Mouse (Mus musculus): ENCODE data around the gene Sec22a.

The Sec22a gene

DNA sequence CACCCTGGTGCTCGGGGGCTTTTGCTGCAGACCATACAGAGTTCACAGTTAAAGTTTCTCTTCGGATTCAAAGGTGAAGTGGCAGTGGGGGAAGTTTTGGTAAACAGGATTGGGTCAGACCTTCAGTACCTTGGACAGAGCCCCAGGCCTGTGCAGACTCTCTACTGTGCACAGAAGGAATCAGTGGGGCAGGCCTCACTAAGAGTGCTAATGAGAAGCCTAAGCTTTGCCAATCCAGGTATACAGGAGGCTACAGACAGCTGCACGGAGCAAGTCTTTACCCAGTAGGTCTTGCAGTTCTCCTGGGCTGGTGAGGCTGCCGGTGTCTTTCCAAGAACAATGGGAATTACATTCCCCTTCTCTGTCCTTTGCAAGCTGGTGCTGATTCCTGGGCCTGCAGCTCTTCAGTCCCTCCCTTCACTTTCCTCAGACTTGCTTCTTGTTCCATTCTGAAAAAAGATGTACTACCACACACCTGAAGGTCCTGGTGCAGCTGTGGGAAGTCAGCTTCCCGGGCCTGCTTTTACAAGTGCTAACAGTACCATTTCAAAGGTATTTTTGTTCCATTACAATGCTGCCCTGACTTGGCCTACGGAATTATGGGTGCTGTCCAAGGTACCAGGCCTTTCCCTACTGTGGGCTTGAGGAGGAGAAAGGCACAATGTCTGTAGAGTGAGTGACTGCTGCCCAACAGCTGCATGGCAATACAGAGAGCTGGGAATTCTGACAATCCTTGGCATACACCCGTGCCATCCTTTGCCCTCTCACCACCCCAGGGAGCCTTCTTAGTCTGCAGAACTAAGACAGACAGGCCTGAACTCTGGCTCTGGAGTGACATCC is 61.1 kb downstream of the Sec22a start:
- no peak for TF ChIP-seq GATA4 (IDR thresholded peaks at IDR 0.05; ENCODE audit: insufficient replicate concordance, low read length)

DNA sequence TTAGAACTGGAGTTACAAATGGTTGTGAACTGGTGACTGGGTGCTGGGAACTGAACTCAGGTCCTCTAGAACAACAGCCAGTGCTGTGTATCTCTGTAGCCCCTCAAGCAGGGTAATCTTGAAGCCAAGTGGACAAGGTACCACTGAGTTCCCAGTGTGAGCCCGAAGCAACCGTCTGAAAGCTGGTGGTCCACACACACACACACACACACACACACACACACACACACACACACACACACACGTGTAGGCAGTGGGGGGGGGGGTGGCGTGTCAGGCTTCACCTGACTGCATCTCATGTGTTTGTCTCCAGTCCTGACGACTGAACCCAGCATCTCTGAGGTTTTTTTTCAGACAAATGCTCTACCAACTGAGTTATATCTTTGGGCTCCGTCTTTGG is 63.6 kb downstream of the Sec22a start:
- no peak for TF ChIP-seq GATA4 (IDR thresholded peaks at IDR 0.05; ENCODE audit: insufficient replicate concordance, low read length)

DNA sequence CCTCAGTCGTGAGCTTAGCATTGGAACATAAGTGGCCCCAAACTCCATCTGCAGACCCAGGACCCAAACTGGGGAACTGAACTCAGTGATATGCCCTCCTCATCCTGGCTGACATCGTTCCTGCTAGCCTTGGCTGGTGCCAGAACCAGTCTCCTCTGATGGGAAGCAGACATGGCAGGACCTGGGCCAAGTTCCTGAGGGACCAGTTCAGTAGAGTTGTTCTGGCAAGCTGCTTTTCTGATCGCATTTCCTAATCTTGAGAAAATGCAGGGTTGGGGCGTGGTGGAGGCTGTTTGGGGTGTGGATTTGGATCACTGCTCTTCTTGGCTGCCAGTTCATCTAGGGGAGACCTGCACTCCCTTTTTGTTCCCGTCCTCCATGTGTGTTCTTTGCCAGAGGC is 65.9 kb downstream of the Sec22a start:
- TF ChIP-seq GATA4 (IDR thresholded peaks at IDR 0.05; ENCODE audit: insufficient replicate concordance, low read length) = no peak

DNA sequence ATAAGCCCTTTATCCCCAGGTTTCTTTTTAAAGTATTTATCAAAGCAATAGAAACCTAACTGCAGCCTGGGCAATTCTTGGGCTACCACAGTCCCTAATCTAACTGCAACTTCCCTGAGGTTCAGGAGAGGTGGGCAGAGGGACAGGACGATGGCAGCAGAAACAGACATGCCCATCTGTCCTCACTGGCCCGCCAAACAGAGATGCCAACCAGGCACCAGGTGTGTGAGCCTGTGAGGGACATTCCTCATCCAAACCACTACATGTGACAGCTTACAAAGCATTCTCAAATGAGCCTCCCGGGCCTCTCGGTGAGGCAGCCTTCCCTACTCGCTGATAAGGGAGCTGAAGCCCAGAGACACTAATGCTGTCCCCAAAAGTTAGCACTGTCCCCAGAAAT is 76.5 kb downstream of the Sec22a start:
- no peak for TF ChIP-seq GATA4 (IDR thresholded peaks at IDR 0.05; ENCODE audit: insufficient replicate concordance, low read length)

DNA sequence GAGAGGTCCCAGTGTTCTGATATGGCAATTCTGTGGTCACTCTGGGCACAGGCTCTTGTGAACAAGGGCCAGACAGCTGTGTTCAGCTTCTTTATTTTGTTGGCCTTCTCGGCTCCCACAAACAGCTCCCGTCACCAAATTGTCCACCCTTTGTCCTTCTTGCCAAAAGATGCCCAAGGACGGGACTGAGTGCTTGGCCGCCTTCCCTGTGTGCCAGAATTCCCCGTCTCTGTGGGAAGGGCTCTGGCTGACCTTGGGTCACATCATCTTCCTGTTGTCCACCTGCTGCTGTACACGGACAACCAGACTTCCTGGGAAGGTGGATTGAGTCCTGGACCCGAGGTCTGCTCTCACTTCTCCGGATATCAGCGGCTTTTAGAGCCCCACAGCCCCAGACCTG is 77.9 kb downstream of the Sec22a start:
- no peak for TF ChIP-seq GATA4 (IDR thresholded peaks at IDR 0.05; ENCODE audit: insufficient replicate concordance, low read length)

DNA sequence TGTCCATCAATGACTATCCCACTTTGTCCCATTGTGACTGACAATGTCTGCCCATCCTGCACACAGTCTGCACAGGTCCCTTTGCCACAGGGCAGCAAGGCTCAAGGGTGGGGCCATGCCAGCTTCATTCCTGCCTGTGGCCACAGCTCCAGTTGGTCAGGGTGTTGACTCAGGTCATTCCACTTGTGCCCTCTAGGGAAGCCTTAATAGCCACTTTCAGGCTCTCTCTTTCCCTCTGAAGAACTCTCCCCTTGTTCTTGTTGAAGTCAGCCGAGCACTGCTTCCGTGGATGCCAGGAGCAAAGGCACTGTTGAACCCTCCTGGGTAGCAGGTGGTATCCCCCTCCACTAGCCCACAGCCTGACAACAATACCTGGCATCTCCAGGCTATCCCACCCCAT is 81.3 kb downstream of the Sec22a start:
- TF ChIP-seq GATA4 (IDR thresholded peaks at IDR 0.05; ENCODE audit: insufficient replicate concordance, low read length) = no peak

DNA sequence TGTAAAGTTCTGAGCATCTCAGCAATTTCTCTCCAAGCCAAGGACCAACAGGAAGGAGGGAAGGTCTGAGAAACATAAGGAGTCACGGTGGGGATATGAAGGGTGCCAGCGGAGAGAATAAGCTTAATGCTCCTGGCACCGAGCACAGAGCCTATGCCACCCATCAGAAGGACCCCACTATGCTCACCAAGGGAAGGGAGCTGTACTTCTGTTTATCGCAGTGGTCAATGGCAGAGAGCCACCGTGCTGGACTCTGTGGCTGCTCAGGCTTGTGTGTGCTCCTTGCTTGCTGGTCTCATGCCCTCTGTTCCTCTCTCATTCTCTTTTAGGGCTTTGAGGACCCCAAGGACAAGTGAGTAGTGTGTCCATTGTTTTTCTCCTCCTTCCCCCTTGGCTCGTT is 85.6 kb downstream of the Sec22a start:
- TF ChIP-seq GATA4 (IDR thresholded peaks at IDR 0.05; ENCODE audit: insufficient replicate concordance, low read length) = no peak

DNA sequence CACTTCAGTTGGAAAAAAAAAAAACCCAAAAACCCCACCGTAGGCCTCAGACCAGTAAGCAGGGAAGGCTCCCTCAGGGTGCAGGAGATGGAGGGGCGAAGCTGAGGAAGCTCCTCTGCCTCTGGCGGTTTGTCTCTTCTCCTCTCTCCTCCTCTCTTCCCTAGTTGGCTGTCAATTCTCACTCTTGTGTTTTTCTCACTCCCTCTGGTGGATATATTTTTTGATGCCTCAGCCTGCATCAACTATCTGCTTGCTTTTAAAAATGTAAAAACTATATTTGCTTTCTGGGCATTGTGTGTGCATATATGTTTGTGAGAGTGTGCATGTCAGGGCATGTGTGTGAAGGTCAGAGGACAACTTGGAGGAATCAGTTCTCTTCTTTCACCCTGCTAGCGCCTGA is 91.3 kb downstream of the Sec22a start:
- TF ChIP-seq GATA4 (IDR thresholded peaks at IDR 0.05; ENCODE audit: insufficient replicate concordance, low read length) = no peak

DNA sequence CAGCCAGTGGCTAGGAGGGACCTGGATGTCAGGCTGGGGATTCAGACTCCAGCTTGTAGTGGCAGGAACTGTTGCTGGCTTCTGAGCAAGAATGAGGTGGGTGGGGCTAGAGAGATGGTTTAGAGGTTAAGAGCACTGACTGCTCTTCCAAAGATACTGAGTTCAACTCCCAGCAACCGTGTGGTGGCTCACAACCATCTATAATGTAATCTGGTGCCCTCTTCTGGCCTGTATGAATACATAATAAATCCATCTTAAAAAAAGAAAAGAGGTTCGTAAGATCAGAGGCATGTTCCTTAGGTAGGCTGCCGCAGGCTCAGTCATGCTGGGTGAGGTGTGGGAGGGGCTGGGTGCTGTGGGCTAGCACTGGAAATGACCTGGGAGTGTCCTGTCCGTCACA is 92.1 kb downstream of the Sec22a start:
- TF ChIP-seq GATA4 (IDR thresholded peaks at IDR 0.05; ENCODE audit: insufficient replicate concordance, low read length) = no peak

DNA sequence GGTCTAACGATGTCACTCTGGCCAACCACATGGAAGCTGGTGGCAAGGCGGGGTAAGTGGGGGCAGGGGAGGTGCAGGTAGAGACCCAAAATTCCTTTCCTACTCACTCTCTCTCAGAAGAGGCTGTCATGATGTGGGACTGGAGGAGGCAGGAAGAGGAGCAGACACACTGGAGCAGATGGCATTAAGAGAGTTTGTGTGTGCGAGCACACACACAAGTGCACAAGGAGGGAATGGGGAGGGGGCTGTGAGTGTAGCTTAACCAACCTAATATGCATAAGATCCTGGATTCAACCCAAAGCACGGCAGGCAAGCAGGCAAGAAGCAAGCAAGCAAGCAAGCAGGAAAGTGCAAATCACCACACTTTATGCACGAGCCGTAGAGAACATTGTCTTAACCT is 92.8 kb downstream of the Sec22a start:
- TF ChIP-seq GATA4 (IDR thresholded peaks at IDR 0.05; ENCODE audit: insufficient replicate concordance, low read length) = no peak

DNA sequence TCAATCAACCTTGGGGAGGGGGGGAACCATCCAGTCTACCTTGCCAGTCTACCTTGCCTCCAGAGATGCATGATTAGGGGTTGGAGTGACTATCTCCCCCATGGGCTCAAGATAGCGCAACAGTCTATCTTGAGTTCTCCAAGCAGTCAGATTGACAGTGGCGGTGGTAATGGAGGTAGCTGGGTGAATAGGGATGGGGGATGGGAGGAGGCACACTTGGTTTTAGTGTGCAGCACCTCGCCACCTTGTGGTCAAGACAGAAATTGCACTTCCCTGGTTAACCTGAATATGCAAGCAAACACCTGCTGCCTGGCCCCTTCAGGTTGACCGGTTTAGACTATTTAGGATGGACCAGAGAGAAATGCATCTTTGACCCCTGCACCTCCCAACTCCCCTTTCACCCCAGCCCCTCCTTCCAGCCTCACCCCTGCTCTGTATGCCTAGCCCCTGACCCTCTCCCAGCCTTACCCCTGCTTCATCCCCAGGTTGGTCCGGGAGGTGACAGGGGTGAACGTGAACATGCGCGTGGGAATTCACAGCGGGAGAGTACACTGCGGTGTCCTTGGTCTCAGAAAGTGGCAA is 93.3 kb downstream of the Sec22a start:
- TF ChIP-seq GATA4 (IDR thresholded peaks at IDR 0.05; ENCODE audit: insufficient replicate concordance, low read length) = no peak

All from liver, adult (tissue).